Mouse (Mus musculus): Measurements from ENCODE around the gene 1500009C09Rik.

DNA sequence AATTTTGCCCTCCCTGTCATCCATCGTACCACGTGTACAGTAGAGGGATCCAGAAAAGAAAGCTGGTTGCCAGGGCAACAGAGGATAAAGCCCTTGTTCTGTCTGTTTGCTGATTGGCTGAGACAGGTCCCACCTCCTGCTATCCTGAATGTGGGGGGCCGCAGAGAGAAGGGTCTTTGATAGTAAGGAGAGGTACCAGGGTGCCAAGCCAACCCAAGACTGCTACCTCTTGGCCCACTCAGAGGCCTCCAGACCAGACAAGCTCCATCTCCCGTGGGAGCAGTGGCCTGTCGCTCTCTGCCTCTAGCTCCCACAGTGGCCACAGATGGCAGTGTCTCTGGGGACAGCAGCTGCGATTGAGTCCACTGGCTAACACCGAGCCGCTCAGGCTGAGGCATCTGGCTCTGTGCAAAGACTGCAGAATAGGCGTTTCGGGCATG is 3.8 kb downstream of the 1500009C09Rik start:
- TF ChIP-seq EP300 (IDR thresholded peaks at IDR 0.05; ENCODE audit: insufficient read depth, low read depth, low read length) = no peak
- TF ChIP-seq CTCF (IDR thresholded peaks at IDR 0.05) = no peak
- no peak for TF ChIP-seq POLR2A (IDR thresholded peaks at IDR 0.05; ENCODE audit: insufficient read depth, low read depth, low read length)
